Comparison of ENCODE assay signal across 8 mouse cellular contexts in genomic region chr7:142571458-142572220, GRCm38 (mm10). TPM values are rescaled to one million over a fixed set of nuclear protein-coding genes. Genes with fewer than 3 reads are reported as not detected.
DNase-seq lines count a peak whose midpoint lies in the region; ATAC-seq and TF ChIP-seq lines count a peak whose summit lies in the region.

No protein-coding gene starts in this region.

- no peaks in the 10 kb centered on the region for H3K27me3 ChIP-seq in limb, embryonic 14.5 days (ENCODE audit: control insufficient read depth, insufficient read depth, low read length)
- H3K27me3 ChIP-seq in forebrain, embryonic 14.5 days (replicated peaks; ENCODE audit: control insufficient read depth, insufficient read depth, low read length): no peaks in the 10 kb centered on the region

- peak; percentile 25 for ATAC-seq in limb, embryonic 14.5 days (ENCODE audit: low FRiP score, low read depth)
- ATAC-seq in forebrain, embryonic 14.5 days: no peak

- peak; percentile 20 to 54 for DNase-seq in heart, adult 18-20 months
- DNase-seq in heart, adult 11 months: no peak
- peak; percentile 11 for DNase-seq in thymus, postnatal 14 days
- DNase-seq in thymus, adult 18-20 months: no peak
- peak; percentile 75 for DNase-seq in limb, embryonic 14.5 days (ENCODE audit: low spot score)
- DNase-seq in telencephalon, adult 2 months (ENCODE audit: low read depth, low spot score): peak; percentile 16
- DNase-seq in forebrain, embryonic 14.5 days (ENCODE audit: low spot score): no peak
- DNase-seq in adipocyte (ENCODE audit: low spot score): no peak

- TF ChIP-seq POLR2A in limb, embryonic 14.5 days (IDR thresholded peaks at IDR 0.05; ENCODE audit: borderline replicate concordance, extremely low read depth, insufficient read depth, insufficient read length): no peak

- 27% methylated on average over 16 of the region's 16 CpGs for WGBS in limb, embryonic 14.5 days
- 75% methylated on average over 16 of the region's 16 CpGs for WGBS in forebrain, embryonic 14.5 days

- peaks cover 14% of the 10 kb centered on the region for H3K36me3 ChIP-seq in limb, embryonic 14.5 days (ENCODE audit: control insufficient read depth, insufficient read depth, low read length)
- no peaks in the 10 kb centered on the region for H3K36me3 ChIP-seq in forebrain, embryonic 14.5 days (ENCODE audit: control insufficient read depth, insufficient read depth, low read length)

- no peaks in the 10 kb centered on the region for H3K9me3 ChIP-seq in limb, embryonic 14.5 days (ENCODE audit: control insufficient read depth, low read length)
- no peaks in the 10 kb centered on the region for H3K9me3 ChIP-seq in forebrain, embryonic 14.5 days (replicated peaks; ENCODE audit: control insufficient read depth, low read length)

- H3K9ac ChIP-seq in limb, embryonic 14.5 days (ENCODE audit: low read depth, low read length, severe bottlenecking): 0 out of 2 replicates have a peak overlapping the region, but pooled peaks have one; percentile 8
- no peak overlapping the region for H3K9ac ChIP-seq in forebrain, embryonic 14.5 days (ENCODE audit: low read length)

- peak overlapping the region; percentile 96 for H3K27ac ChIP-seq in limb, embryonic 14.5 days (replicated peaks; ENCODE audit: low read depth, low read length)
- H3K27ac ChIP-seq in forebrain, embryonic 14.5 days (ENCODE audit: low read depth, low read length): no peak overlapping the region

- peaks cover 65% of the 10 kb centered on the region for H3K4me1 ChIP-seq in limb, embryonic 14.5 days (ENCODE audit: control insufficient read depth, insufficient read depth, low read length)
- peaks cover 3% of the 10 kb centered on the region; the same call in 1 of the 2 replicates for H3K4me1 ChIP-seq in forebrain, embryonic 14.5 days (ENCODE audit: control insufficient read depth, insufficient read depth, low read length)

- no peak overlapping the region for H3K4me3 ChIP-seq in limb, embryonic 14.5 days (replicated peaks; ENCODE audit: low read length)
- H3K4me3 ChIP-seq in forebrain, embryonic 14.5 days (ENCODE audit: low read depth, low read length): no peak overlapping the region

- H3K4me2 ChIP-seq in limb, embryonic 14.5 days (replicated peaks; ENCODE audit: low read depth, low read length, severe bottlenecking): 0 out of 2 replicates have a peak overlapping the region, but pooled peaks have one; percentile 5
- no peak overlapping the region for H3K4me2 ChIP-seq in forebrain, embryonic 14.5 days (ENCODE audit: low read length)

RNA-seq across cellular contexts. Expression of gene Mrpl23, which starts 39.2 kb away (rescaled TPM):
- 10 to 100 TPM; 12.2 to 29.0 TPM for total RNA-seq in heart, adult 18-20 months (2021)
- 94.6 and 97.2 TPM in 2 replicates for polyA plus RNA-seq in limb, embryonic 14.5 days (2012; rRNA removed)
- 30.0 and 40.8 TPM in 2 replicates for polyA plus RNA-seq in limb, embryonic 14.5 days (2014; fragmentation: Nextera tagmentation; extraction: Ambion mirVana)
- 21.7 and 28.7 TPM in 2 replicates for polyA plus RNA-seq in forebrain, embryonic 14.5 days (2014; fragmentation: Nextera tagmentation; extraction: Ambion mirVana)

Comparison
In these comparisons a context has a peak if more than half of its experiments do, and no peak if none do; other contexts are left out.
1. DNase-seq: peak in heart, adult 18-20 months (2 of 2), thymus, postnatal 14 days (single experiment), limb, embryonic 14.5 days (single experiment) and telencephalon, adult 2 months (single experiment); none in heart, adult 11 months (single experiment), thymus, adult 18-20 months (0 of 2), forebrain, embryonic 14.5 days (single experiment) and adipocyte (single experiment).